Mouse (Mus musculus) R1 (cell line): ENCODE measurements at regions not wholly inside any gene's neighbourhood (a gene's known extent, or its start where the extent isn't known, plus 50 kb on each side); places are given as distances from the start of the nearest gene placed in this dataset.

Experiments
- DNase-seq: peaks from one replicate; pipeline ENCODE4 v3.0.0-alpha.2; 2018; ENCODE audit warnings: low read depth, low spot score

DNA sequence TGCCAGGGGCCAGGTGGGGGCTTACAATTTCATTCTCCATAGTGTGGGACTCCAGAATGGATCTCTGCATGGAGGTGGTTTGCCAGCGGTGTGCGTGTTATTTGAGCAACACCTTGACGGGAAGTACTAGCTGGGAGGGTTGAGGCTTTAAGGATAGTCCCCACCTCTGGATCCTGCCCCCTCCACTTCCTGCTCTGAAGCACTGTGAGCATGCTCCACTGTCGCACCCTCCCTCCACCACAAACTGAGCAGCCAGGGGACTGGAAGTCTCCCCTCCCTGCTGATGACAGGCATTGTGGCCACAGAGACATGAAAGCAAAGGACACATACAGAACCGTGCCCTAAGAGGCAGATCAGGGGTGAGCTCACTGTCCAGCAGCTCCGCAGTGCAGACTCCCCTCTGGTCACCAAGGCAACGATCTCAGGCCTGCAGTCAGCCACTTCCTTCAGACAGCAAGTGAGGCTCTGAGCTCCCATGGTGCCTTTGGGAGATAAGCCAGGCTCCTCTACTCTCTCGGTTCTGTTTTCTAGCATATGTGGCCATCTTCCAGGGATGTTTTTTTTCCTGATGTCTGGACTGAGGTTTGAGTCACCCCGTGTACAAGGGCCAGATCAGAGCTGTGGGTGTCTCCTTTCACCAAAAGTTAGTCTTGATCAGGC is 239.7 kb downstream of the Cryba4 start:
- peak; percentile 17 for DNase-seq

DNA sequence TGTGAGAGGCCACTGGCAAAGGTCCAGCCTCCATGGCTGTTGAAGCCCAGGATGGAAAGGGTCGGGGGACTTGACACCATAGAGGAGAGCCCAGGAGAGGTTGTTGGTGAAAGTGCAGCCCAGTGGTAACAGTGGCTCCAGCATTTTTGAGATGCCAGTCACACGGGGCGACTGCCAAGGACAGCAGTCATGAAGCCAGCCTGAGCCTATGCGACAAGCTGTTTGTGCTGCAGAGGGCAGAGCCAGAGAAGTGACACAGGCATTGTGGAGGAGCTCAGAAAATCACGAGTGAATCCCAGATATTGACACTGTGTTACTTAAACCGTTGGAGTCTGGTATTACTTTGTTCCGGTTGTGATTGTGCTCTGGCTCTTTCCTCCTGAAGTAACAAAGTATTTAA is 233.4 kb downstream of the Cryba4 start:
- DNase-seq: no peak

DNA sequence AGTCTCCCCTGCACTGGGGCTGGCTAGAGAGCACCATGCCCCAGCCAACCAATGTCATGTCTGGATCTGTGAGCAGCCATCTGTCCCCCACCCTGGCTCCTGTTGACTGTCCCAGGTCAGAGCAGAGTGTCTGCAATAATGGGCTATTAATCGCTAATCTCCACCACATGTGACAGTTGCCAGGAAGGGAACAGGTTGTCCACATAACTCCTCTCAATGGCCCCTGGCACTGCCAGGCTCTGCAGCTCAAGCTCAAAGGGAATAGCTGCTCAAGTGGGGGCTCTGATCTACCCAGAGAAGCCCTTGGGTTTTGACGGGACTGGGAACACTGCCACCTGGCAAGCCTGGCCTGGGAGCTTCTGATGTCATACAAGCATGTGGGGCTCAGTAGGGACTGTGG is 231.4 kb downstream of the Cryba4 start:
- no peak for DNase-seq

DNA sequence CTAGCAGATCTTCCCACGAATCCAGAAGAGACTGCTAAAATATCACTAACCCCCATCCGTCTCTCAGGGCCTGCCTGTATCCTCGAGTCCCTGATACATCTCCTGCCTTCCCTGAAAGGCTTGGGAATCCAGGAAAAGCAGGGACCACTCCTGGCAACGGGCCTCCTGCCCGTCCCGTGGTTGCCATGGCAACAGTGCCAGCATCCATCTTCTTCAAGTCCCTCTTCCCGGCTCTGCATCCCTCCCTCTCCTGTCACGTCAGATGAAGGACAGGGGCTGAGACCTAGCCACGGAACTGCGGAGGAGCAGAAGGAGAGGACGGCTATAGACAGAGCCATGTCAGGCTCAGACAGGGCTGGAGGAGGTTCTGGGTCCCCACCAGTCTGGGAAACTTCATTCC is 222.4 kb downstream of the Cryba4 start:
- DNase-seq: peak; percentile 31

DNA sequence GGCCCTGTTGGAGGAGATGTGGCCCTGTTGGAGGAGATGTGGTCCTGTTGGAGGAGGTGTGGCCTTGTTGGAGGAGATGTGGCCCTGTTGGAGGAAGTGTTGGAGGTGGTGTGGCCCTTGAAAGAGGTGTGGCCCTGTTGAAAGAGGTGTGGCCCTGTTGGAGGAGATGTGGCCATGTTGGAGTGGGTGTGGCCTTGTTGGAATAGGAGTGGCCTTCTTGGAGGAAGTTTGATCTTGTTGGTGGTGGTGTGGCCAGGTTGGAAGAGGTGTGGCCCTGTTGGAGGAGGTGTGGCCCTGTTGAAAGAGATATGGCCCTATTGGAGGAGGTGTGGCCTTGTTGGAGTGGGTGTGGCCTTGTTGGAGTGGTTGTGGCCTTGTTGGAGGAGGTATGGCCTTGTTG is 220.3 kb downstream of the Cryba4 start:
- peak; percentile 95 for DNase-seq

DNA sequence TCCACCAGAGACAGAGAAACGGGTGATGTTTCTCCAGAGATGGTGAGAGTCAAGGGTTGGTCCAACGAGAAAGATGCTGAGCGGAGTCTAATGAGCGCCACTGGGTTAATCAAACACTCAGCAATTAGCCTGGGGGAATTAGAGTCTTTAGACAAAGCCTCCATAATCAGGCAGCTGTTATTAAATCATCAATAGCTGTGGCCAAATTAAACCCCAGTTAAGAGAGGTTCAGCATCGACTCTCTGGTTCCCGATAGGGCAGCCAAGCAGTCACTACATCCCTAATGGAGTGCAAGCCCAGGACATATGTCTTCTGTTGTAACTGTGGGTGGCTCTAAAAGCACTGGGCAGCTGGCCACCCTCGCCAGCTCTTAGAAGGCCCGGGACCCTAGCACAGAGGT is 216.9 kb downstream of the Cryba4 start:
- DNase-seq: no peak

DNA sequence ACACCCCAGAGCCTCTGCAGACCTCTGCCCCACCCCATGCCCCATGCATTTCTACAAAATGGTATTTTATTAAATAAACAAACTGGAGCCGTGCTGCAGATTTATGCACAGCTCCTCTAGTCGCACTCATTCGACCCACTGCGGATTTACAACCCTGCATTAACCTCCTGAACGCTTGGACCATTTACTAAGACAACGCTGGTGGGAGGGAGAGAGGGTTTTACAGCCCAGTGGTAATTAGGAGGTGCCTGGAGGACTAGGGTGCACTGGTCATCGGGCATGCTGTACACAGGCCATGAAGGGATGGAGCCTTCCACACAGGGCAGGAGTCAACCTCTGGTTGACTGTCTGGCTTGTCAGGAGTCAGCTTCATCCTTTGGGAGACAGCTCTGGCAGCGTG is 215.2 kb downstream of the Cryba4 start:
- DNase-seq: no peak

DNA sequence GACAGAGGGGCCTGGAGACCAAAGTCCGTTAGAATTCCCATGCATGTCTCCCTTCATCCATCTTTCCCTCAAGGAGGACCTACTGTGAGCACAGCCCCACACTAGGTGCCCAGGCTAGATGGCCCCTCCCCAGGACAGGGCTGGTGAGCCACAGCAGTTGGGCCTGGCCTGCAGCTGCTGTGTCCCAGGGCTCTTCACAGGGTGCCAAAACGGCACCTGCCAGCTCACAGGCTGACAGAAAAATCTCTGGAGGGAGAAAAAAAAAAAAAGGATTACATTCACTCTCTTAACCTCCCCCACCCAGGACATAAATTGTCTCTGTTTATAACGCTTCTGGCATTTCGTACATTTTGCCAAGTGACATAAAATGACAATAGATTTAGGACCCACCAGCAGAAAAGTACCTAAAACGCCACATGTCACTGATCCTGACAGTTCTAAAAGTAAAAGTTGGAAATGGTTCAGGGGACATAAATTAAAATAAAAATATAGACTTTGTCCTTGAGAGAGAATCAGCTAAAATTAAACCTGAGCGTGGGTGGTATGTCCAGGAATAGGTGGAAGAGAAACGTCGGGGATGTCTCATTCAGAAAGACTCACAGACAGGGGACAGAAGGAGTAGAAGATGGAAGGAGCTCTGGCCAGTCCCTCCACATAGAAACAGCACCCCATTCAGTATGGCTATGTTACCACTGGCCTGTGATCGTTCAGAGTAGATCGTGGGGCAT is 212.5 kb downstream of the Cryba4 start:
- DNase-seq: no peak

DNA sequence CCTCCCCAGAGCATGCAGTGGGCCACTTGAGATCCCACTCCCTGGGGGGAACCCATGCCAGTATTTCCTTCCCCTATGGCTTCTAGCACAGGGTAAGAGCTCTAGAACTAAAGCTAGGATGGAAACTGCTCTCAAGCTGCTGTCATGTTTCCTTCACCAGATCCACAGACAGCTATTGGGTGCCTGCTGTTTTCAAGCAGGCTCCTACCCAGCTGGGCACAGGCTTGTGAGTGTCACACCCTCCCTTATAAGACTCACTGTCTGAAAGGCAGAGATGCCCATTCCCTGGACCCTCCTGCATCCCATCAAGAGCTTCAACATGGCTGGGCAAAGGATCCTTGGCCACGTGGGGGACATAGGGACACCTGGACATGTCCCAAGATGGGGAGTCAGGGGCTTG is 211.6 kb downstream of the Cryba4 start:
- no peak for DNase-seq

DNA sequence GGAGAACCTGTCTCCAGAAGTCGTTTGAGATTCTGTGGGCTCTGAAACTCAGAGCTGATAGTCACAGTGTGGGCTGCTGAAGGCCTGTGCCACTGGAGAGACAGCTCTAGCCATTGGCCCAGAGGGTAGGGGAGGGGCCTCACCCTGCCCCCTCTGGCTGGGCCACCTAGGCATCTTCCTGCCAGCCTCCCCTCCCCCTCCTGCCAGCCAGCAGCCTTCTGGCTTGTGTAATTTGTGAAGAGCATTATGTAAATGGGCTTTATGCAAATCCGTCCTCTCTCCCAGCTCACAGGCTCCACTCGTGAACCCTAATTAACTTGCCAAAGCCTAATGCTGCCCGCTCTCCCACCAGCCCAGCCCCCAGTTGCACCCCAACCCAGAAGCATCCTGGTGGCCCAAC is 211.0 kb downstream of the Cryba4 start:
- DNase-seq: no peak

DNA sequence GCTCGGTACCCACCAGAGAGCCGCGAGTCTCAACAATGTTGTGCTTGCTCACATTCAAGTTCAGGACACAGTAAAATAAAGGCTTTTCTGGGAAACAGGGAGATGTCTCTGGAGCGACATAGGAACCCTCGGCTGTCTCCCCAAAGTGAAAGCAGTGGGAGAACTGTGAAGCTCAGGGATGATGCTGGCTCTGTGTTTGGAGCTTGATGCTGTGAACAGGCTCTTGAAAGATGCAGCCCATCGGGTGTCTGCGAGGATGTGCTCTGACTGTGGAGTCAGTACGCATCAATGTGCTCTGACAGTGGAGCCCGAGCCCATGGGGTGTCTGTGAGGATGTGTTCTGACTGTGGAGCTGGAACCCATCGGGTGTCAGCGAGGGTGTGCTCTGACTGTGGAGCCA is 210.1 kb downstream of the Cryba4 start:
- no peak for DNase-seq

DNA sequence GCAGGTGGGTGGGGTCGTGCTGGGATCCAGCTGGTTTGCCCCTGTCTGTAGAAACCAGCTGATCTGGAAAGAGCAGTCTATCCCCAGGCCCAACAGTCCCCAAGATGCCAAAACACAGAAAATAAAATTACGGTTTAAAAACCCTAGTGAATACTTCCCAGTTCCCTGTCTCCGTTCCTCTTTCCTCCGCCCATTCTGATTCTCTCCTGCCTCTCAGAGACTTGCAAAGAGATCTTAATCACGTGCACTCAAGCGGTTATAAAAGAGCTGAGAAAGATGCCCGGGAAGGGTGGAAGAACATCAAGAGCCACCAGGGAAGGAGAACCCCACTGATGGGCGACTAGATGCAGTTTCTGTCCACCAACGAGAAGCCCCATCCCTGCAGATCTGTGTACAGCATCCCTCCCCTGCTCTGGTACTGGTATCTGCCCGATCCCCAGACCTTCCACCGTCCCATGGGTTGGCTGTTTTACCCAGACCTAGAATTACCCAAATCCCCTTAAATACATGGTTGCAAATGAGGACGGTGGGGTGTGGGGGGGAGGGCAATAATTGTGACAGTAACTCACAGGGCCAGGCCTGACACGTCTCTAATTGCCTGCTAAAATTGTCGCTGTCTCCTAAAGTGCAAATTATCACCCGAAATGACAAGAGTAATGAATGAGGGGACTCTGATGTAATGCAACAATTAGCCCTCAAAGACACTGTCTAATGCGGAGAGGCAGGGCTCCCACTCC is 202.1 kb downstream of the Cryba4 start:
- peak; percentile 19 for DNase-seq

DNA sequence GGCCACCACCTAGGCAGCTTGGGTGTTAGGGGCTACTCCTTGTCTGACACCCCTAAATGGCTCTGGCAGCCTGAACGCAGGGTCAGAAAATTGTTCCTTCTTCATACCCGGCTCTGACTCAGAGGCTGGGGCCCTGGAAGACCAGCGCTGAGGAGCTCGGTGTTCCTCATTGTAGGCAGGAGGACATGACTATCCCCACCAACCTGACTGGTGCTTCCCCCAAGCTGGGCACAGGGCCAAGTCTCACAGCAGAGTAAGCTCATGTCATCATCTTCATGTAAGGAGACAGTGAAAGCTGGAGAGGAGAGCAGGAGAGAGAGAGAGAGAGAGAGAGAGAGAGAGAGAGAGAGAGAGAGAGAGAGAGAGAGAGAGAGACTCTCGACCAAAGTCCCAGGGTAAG is 201.4 kb downstream of the Cryba4 start:
- DNase-seq: no peak

DNA sequence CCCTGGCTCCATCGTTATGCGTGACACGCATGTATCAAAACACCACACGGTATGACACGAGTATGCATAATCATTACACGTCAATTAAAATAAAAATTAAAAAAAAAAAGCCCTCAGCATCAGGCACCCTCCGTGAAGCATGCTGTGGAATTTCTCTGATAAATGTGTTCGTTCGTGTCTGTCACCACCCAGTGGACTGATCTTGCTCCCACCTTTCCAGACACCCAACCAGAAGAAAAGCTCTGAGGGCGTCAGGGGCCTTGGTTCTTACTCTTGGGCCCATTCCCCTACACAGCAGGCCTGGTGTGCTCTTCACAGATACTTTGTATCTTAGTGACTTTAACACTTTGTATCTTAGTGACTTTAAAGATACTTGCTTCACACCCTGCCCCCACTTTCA is 200.5 kb downstream of the Cryba4 start:
- no peak for DNase-seq

DNA sequence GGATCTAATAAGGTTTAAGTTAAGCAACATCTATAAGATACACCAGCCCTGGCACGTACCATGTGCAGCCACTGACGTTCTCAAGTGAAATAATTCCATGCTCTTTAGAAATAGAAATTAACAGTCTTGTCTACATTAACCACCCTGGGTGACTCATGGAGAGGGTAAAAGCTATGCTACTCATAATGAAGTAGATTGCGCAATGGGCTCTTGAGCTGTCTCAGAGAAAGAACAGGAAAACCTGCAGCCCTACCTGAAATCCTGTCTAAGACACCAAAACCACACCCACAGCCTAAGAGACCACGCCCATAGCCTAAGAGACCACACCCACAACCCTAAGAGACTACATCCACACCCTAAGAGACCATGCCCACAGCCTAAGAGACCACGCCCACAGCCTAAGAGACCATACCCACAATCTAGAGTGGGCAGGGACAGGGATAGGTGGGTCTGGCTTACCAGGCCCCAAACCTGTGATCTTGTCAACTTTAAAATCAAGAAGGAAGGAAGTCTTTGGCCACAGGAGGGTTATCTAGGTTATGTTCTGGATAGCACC is 198.6 kb downstream of the Cryba4 start:
- peak; percentile 83 for DNase-seq

DNA sequence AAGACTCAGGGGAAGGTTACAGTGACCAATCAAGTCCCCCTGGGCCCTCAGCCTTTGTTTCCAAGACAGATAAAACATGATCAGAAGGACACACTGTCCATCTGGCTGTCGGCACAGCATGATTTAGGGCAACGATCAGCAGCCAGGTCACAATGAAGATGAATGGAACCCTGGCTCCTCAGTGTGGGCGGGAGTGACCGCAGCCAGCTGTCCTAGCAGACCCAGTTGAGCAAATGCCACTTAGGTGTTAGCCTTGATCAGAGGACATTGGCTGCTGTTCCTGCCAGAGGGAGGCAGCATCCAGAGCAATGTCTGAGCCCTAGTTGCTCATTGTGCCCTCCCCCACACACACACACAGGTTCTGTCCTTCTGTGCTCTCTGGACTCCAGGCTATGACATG is 197.3 kb downstream of the Cryba4 start:
- DNase-seq: no peak

DNA sequence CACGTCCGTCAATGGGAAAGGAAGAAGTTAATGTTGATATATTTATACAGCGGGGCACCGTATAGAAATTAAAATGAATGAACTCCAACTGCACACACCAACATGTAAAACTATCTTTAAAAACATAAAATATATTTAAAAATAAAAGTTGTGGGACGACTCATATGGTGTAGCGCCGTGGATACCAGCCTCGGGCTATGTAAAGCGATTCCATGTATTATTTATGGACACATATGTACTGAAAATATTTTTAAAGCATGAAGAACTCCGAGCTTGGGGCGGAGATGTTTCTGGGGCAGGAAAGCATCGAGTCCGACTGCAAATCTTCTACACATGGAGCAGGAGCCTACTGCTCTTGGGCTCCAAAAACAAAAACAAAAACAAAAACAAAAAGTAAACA is 182.4 kb downstream of the Cryba4 start:
- DNase-seq: no peak

DNA sequence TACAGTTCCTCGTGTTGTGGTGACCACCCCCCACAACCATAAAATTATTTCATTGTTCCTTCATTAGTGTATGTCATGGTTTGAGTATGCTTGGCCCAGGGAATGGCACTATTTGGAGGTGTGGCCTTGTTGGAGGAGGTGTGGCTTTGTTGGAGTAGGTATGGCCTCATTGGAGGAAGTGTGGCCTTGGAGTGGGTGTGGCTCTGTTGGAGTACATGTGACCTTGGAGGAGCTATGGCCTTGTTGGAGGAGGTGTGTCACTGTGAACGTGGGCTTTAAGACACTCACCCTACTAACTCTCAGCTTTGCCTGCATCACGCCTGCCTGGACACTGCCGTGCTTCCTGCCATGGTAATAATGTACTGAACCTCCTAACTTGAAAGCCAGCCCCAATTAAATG is 179.9 kb downstream of the Cryba4 start:
- peak; percentile 76 for DNase-seq

DNA sequence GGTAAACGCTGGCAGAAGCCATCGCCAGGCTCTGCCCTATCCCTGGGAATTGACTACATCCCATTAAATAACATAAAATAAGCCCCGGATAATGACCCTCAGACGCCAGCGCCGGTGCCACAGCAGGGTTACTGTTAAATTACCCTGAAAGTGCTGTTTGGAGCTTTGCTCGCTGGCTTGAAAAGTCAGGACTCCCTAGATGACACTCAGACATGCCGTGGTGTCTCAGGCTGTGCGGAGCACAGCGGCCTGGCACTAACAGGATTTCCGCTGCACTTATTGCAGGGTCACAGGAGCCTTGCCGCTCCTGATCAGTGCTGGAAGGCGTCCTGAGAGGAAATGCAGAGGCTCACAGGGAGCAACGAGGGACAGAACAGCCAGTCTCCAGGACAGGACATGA is 175.2 kb downstream of the Cryba4 start:
- DNase-seq: peak; percentile 13

DNA sequence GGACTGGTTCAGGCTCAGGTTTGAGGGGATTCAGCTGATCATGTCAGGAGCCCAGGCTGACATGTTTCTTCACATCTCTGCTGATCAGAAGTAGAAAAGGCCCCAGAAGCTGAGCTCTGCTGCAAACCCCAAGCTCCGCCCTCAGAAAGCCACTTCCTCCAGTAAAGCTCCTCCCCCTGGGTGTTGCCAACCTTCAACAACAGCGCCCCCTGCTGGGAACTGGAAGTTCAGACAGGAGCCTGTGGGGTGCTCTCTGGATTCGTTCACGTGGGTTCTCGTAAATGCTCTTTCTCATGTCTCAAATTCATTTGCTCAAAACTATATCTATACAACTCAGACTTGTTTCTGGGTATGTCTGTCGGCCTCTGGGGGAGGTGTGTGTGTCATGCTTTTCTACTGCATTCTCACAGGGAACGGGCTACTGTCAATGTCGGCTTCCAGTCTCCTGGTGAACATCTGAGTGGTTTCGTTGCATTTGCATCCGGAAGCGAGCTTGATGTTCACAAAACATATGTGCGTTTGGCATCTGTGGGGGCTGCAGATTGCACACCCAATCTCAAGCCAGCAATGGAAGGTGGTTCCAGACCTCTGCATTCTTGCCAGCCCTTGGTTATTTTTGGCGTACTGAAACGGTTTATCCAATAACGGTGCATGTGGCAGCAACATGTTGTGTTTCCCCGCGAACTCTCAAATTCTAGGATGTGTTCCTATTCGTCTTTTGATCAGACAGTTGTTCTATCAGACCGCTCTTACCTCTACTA is 174.3 kb downstream of the Cryba4 start:
- peak; percentile 96 for DNase-seq

DNA sequence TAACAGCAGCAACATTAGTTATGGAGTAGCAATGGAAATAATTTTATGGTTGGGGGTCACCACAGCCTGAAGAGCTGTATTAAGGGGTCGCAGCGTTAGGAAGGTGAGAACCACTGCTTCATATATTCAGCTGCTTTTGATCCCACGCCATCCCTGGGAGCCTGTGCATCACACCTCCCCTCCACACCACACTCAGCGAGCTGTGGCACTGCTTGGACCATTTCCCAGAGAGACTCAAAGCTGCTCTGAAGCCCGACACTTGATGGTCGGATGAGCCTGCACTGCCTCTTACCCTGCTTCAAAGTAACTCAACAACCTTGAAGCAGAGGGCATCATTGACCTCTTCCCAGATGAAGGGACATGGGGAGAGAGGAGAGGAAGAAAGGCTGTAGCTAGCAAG is 171.3 kb downstream of the Cryba4 start:
- DNase-seq: no peak
